In genomic region chr5:31644847-31645246, GRCm38 (mm10) we compare ENCODE assay signal across 19 mouse cellular contexts. TPM values are rescaled to one million over a fixed set of nuclear protein-coding genes. Genes with fewer than 3 reads are reported as not detected.
DNase-seq lines count a peak whose midpoint lies in the region; ATAC-seq lines count a peak whose summit lies in the region.
"Had no signal": no experiment of that assay in that cellular context is flagged by ENCODE, and none has a peak within 500 bp of the region (broad histone marks: within the 10 kb centered on the region; RNA-seq: fewer than 3 reads in every experiment).

No protein-coding gene starts in this region.

- WGBS in heart, embryonic 12.5 days: 44% methylated on average over 6 of the region's 6 CpGs
- 93% methylated on average over 6 of the region's 6 CpGs for WGBS in hindbrain, embryonic 16.5 days

- ATAC-seq in frontal cortex, adult (ENCODE audit: low TSS enrichment): peak; percentile 47; the same call in 1 of the 2 replicates
- ATAC-seq in heart, embryonic 12.5 days (ENCODE audit: insufficient number of reproducible peaks, low FRiP score): peak; percentile 68; the same call in 1 of the 2 replicates
- no peak for ATAC-seq in hindbrain, embryonic 16.5 days
- ATAC-seq: forebrain, embryonic 16.5 days; midbrain, embryonic 15.5 days had no signal

- peak overlapping the region; percentile 75 for H3K27ac ChIP-seq in heart, embryonic 12.5 days (ENCODE audit: poor library complexity, severe bottlenecking)
- no peak overlapping the region for H3K27ac ChIP-seq in hindbrain, embryonic 16.5 days (ENCODE audit: low read depth, low read length)
- H3K27ac ChIP-seq: embryonic facial prominence, embryonic 13.5 days; kidney, postnatal 0 days; midbrain, embryonic 15.5 days; neural tube, embryonic 15.5 days; stomach, postnatal 0 days had no signal

- H3K9me3 ChIP-seq in heart, embryonic 12.5 days (replicated peaks): no peaks in the 10 kb centered on the region
- no peaks in the 10 kb centered on the region for H3K9me3 ChIP-seq in hindbrain, embryonic 16.5 days (ENCODE audit: control insufficient read depth, low read length)
- H3K9me3 ChIP-seq: embryonic facial prominence, embryonic 13.5 days; megakaryocyte, embryonic 14.5 days; midbrain, embryonic 15.5 days; neural tube, embryonic 15.5 days had no signal

- H3K36me3 ChIP-seq in heart, embryonic 12.5 days: no peaks in the 10 kb centered on the region
- no peaks in the 10 kb centered on the region for H3K36me3 ChIP-seq in hindbrain, embryonic 16.5 days (ENCODE audit: control insufficient read depth, insufficient read depth, low read length)
- H3K36me3 ChIP-seq: midbrain, embryonic 15.5 days; neural tube, embryonic 15.5 days had no signal

- no peak overlapping the region for H3K9ac ChIP-seq in heart, embryonic 12.5 days
- H3K9ac ChIP-seq in hindbrain, embryonic 16.5 days (ENCODE audit: low read depth, low read length): no peak overlapping the region
- H3K9ac ChIP-seq: embryonic facial prominence, embryonic 13.5 days; midbrain, embryonic 15.5 days; neural tube, embryonic 15.5 days had no signal

- no peaks in the 10 kb centered on the region for H3K27me3 ChIP-seq in heart, embryonic 12.5 days (replicated peaks)
- H3K27me3 ChIP-seq in hindbrain, embryonic 16.5 days (replicated peaks; ENCODE audit: control insufficient read depth, insufficient read depth, low read length): no peaks in the 10 kb centered on the region
- H3K27me3 ChIP-seq: embryonic facial prominence, embryonic 13.5 days; megakaryocyte, embryonic 14.5 days; midbrain, embryonic 15.5 days; neural tube, embryonic 15.5 days had no signal

- no peak for DNase-seq in frontal cortex, postnatal 14 days (ENCODE audit: low spot score in 2 of 2)
- peak; percentile 94 for DNase-seq in heart, adult 11 months
- peak; percentile 18 to 31 for DNase-seq in heart, postnatal 14 days
- no peak for DNase-seq in spleen, adult 12 weeks (ENCODE audit: low spot score)
- no peak for DNase-seq in left cerebral cortex, adult 9 months (ENCODE audit: low spot score in 2 of 2)
- DNase-seq: cerebellum, adult 9-10 months; kidney, adult 18-20 months; lung, adult 2 months had no signal

- peaks cover 18% of the 10 kb centered on the region for H3K4me1 ChIP-seq in heart, embryonic 12.5 days (replicated peaks)
- H3K4me1 ChIP-seq in hindbrain, embryonic 16.5 days (ENCODE audit: control insufficient read depth, insufficient read depth, low read depth, low read length): no peaks in the 10 kb centered on the region
- H3K4me1 ChIP-seq: embryonic facial prominence, embryonic 13.5 days; midbrain, embryonic 15.5 days; neural tube, embryonic 15.5 days had no signal

- no peak overlapping the region for H3K4me3 ChIP-seq in heart, embryonic 12.5 days
- no peak overlapping the region for H3K4me3 ChIP-seq in hindbrain, embryonic 16.5 days (ENCODE audit: low read length)
- H3K4me3 ChIP-seq: embryonic facial prominence, embryonic 13.5 days; megakaryocyte, embryonic 14.5 days; midbrain, embryonic 15.5 days; neural tube, embryonic 15.5 days had no signal

- no peak overlapping the region for H3K4me2 ChIP-seq in heart, embryonic 12.5 days
- no peak overlapping the region for H3K4me2 ChIP-seq in hindbrain, embryonic 16.5 days (ENCODE audit: low read length)
- H3K4me2 ChIP-seq: embryonic facial prominence, embryonic 13.5 days; liver, embryonic 11.5 days; midbrain, embryonic 15.5 days; neural tube, embryonic 15.5 days had no signal

- intact Hi-C loops in heart, postnatal 14 days (cut with DNase I): no loop called here

RNA-seq across cellular contexts. Expression of gene Mrpl33, which starts 48.1 kb away (rescaled TPM):
- 372 TPM in 2 replicates for polyA plus RNA-seq in heart, embryonic 12.5 days (2016; fragmentation: Nextera tagmentation; extraction: Ambion mirVana)
- total RNA-seq in heart, postnatal 14 days (2021): 100 to 1,000 TPM; 280 to 291 TPM
- polyA plus RNA-seq in hindbrain, embryonic 16.5 days (2015; fragmentation: Nextera tagmentation; extraction: Ambion mirVana): 197 and 215 TPM in 2 replicates

RNA-seq across cellular contexts. Expression of gene Rbks, which starts 52.6 kb away (rescaled TPM):
- 3.3 and 4.9 TPM in 2 replicates for polyA plus RNA-seq in heart, embryonic 12.5 days (2016; fragmentation: Nextera tagmentation; extraction: Ambion mirVana)
- 1 to 10 TPM; 3.9 to 4.5 TPM for total RNA-seq in heart, postnatal 14 days (2021)
- 2.0 and 2.8 TPM in 2 replicates for polyA plus RNA-seq in hindbrain, embryonic 16.5 days (2015; fragmentation: Nextera tagmentation; extraction: Ambion mirVana)

RNA-seq across cellular contexts. Expression of gene Babam2, which starts 52.6 kb away (rescaled TPM):
- 45.6 and 49.4 TPM in 2 replicates for polyA plus RNA-seq in heart, embryonic 12.5 days (2016; fragmentation: Nextera tagmentation; extraction: Ambion mirVana)
- 10 to 100 TPM; 34.1 to 35.9 TPM for total RNA-seq in heart, postnatal 14 days (2021)
- polyA plus RNA-seq in hindbrain, embryonic 16.5 days (2015; fragmentation: Nextera tagmentation; extraction: Ambion mirVana): 49.0 and 53.3 TPM in 2 replicates

Comparison
In these comparisons a context has a peak if more than half of its experiments do, and no peak if none do; other contexts are left out.
1. DNase-seq: peak in heart, adult 11 months (single experiment) and heart, postnatal 14 days (2 of 2); none in frontal cortex, postnatal 14 days (0 of 2), spleen, adult 12 weeks (single experiment) and left cerebral cortex, adult 9 months (0 of 2).